Mouse (Mus musculus) embryonic fibroblast, embryonic 13.5 days (primary cell): ENCODE results near the gene Wnt4.

Source experiments
- CTCF ChIP-seq: IDR thresholded peaks from 2 replicates; pipeline ENCODE4 v1.5.1; 2011; ENCODE audit warnings: mild to moderate bottlenecking, control low read depth, low read length, moderate library complexity, borderline replicate concordance; ENCODE audit not compliant: insufficient read depth
- POLR2A ChIP-seq: IDR thresholded peaks from 2 replicates; pipeline ENCODE4 v1.6.1; 2011; ENCODE audit warnings: low read depth, mild to moderate bottlenecking, control low read depth, low read length, moderate library complexity

DNA sequence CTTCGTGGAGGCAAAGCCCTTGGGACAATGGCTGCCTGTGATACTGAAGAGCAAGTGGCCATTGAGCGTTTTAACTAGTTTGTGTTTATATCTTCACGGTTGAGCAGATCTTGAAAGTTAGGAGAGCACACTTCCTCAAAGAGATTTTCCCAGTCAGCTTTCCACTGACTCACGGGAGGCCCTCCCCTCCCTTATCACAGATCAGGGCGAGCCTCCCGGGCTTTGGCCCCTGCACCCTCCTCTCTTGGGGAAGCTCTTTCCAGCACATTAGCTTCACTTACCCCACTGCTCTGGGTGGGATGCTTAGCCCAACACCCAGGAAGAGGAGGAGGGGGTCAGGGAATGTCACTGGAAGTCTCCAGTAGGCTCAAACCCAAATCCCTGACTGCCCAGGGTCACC, 3.0 kb upstream of the Wnt4 start:
- TF ChIP-seq CTCF (no peak), POLR2A (no peak)
